In genomic region chr9:66919981-66920380, GRCm38 (mm10) we compare ENCODE assay signal across 8 mouse cellular contexts. TPM values are rescaled to one million over a fixed set of nuclear protein-coding genes. Genes with fewer than 3 reads are reported as not detected.
DNase-seq lines count a peak whose midpoint lies in the region; ATAC-seq and TF ChIP-seq lines count a peak whose summit lies in the region.

No protein-coding gene starts in this region.

- no peaks in the 10 kb centered on the region for H3K27me3 ChIP-seq in kidney, embryonic 15.5 days
- H3K27me3 ChIP-seq in forebrain, embryonic 14.5 days (replicated peaks; ENCODE audit: control insufficient read depth, insufficient read depth, low read length), result no peaks in the 10 kb centered on the region
- no peaks in the 10 kb centered on the region for H3K27me3 ChIP-seq in limb, embryonic 12.5 days
- no peaks in the 10 kb centered on the region for H3K27me3 ChIP-seq in neural tube, embryonic 13.5 days

- intact Hi-C loops in left cerebral cortex, postnatal 10 days (cut with DNase I), result loop anchor here (10.0 kb wide), 1 partner anchor 55 kb away; no protein-coding TSS in a partner anchor

- no peaks in the 10 kb centered on the region for H3K36me3 ChIP-seq in kidney, embryonic 15.5 days
- H3K36me3 ChIP-seq in forebrain, embryonic 14.5 days (ENCODE audit: control insufficient read depth, insufficient read depth, low read length), result 0 out of 2 replicates have a peak, but pooled peaks cover 7% of the 10 kb centered on the region
- H3K36me3 ChIP-seq in limb, embryonic 12.5 days, result no peaks in the 10 kb centered on the region
- H3K36me3 ChIP-seq in neural tube, embryonic 13.5 days, result 0 out of 2 replicates have a peak, but pooled peaks cover 3% of the 10 kb centered on the region

- no peak for TF ChIP-seq CTCF in bone marrow, adult 2 months (IDR thresholded peaks at IDR 0.05; ENCODE audit: control insufficient read depth, insufficient read depth, low read length)

- no peak for TF ChIP-seq POLR2A in bone marrow, adult 2 months (IDR thresholded peaks at IDR 0.05; ENCODE audit: borderline replicate concordance, control insufficient read depth, low read depth, low read length)

- H3K4me3 ChIP-seq in kidney, embryonic 15.5 days (replicated peaks), result peak overlapping the region; percentile 95
- peak overlapping the region; percentile 61 for H3K4me3 ChIP-seq in bone marrow, adult 2 months (replicated peaks; ENCODE audit: control insufficient read depth, low read depth, low read length)
- H3K4me3 ChIP-seq in forebrain, embryonic 14.5 days (ENCODE audit: low read depth, low read length), result peak overlapping the region; percentile 82
- H3K4me3 ChIP-seq in limb, embryonic 12.5 days (replicated peaks), result peak overlapping the region; percentile 87
- peak overlapping the region; percentile 93 for H3K4me3 ChIP-seq in neural tube, embryonic 13.5 days

- H3K27ac ChIP-seq in kidney, embryonic 15.5 days, result peak overlapping the region; percentile 93
- no peak overlapping the region; the same call in 1 of the 2 replicates for H3K27ac ChIP-seq in bone marrow, adult 2 months (ENCODE audit: control insufficient read depth, insufficient read depth, low read depth, low read length, poor library complexity)
- peak overlapping the region; percentile 63 for H3K27ac ChIP-seq in forebrain, embryonic 14.5 days (ENCODE audit: low read depth, low read length)
- H3K27ac ChIP-seq in limb, embryonic 12.5 days, result peak overlapping the region; percentile 84
- peak overlapping the region; percentile 81 for H3K27ac ChIP-seq in neural tube, embryonic 13.5 days (replicated peaks)

- WGBS in kidney, embryonic 15.5 days, result under 1% methylated on average over 14 of the region's 14 CpGs
- WGBS in bone marrow, adult 2 months, result 2% methylated on average over 14 of the region's 14 CpGs
- WGBS in forebrain, embryonic 14.5 days, result under 1% methylated on average over 12 of the region's 14 CpGs
- 1% methylated on average over 14 of the region's 14 CpGs for WGBS in limb, embryonic 12.5 days
- WGBS in neural tube, embryonic 13.5 days, result 2% methylated on average over 14 of the region's 14 CpGs

- peak overlapping the region; percentile 79 for H3K4me2 ChIP-seq in kidney, embryonic 15.5 days
- peak overlapping the region; percentile 54 for H3K4me2 ChIP-seq in forebrain, embryonic 14.5 days (ENCODE audit: low read length)
- peak overlapping the region; percentile 84 for H3K4me2 ChIP-seq in limb, embryonic 12.5 days
- peak overlapping the region; percentile 87 for H3K4me2 ChIP-seq in neural tube, embryonic 13.5 days

- peaks cover 35% of the 10 kb centered on the region for H3K4me1 ChIP-seq in kidney, embryonic 15.5 days
- peaks cover 3% of the 10 kb centered on the region; the same call in 1 of the 2 replicates for H3K4me1 ChIP-seq in bone marrow, adult 2 months (ENCODE audit: control insufficient read depth, insufficient read depth, low read length)
- peaks cover 18% of the 10 kb centered on the region for H3K4me1 ChIP-seq in forebrain, embryonic 14.5 days (ENCODE audit: control insufficient read depth, insufficient read depth, low read length)
- peaks cover 21% of the 10 kb centered on the region for H3K4me1 ChIP-seq in limb, embryonic 12.5 days (replicated peaks)
- H3K4me1 ChIP-seq in neural tube, embryonic 13.5 days (replicated peaks), result peaks cover 43% of the 10 kb centered on the region

- H3K9me3 ChIP-seq in kidney, embryonic 15.5 days (replicated peaks), result no peaks in the 10 kb centered on the region
- no peaks in the 10 kb centered on the region for H3K9me3 ChIP-seq in forebrain, embryonic 14.5 days (replicated peaks; ENCODE audit: control insufficient read depth, low read length)
- H3K9me3 ChIP-seq in limb, embryonic 12.5 days, result no peaks in the 10 kb centered on the region
- no peaks in the 10 kb centered on the region for H3K9me3 ChIP-seq in neural tube, embryonic 13.5 days

- DNase-seq in kidney, adult 18-20 months, result no peak
- peak; percentile 55 for DNase-seq in forebrain, embryonic 14.5 days (ENCODE audit: low spot score)
- no peak for DNase-seq in adrenal gland, postnatal 4 days (ENCODE audit: low spot score in 2 of 2)
- no peak for DNase-seq in left cerebral cortex, postnatal 10 days (ENCODE audit: extremely low spot score in 1 of 2, low spot score in 2 of 2)

- ATAC-seq in kidney, embryonic 15.5 days (replicated peaks; ENCODE audit: low FRiP score), result peak; percentile 41
- peak; percentile 52 for ATAC-seq in forebrain, embryonic 14.5 days
- 0 out of 2 replicates have a peak, but pooled peaks have one; percentile 32 for ATAC-seq in limb, embryonic 12.5 days (ENCODE audit: insufficient number of reproducible peaks, insufficient read depth, low FRiP score, low TSS enrichment, low read depth)
- peak; percentile 57 for ATAC-seq in neural tube, embryonic 13.5 days (ENCODE audit: low read depth)

- peak overlapping the region; percentile 37; the same call in 1 of the 2 replicates for H3K9ac ChIP-seq in kidney, embryonic 15.5 days
- H3K9ac ChIP-seq in forebrain, embryonic 14.5 days (ENCODE audit: low read length), result peak overlapping the region; percentile 46
- H3K9ac ChIP-seq in limb, embryonic 12.5 days (replicated peaks), result peak overlapping the region; percentile 45; the same call in 1 of the 2 replicates
- peak overlapping the region; percentile 71 for H3K9ac ChIP-seq in neural tube, embryonic 13.5 days

RNA-seq across cellular contexts. Expression of gene Rab8b, which starts 0.5 kb away (rescaled TPM):
- polyA plus RNA-seq in kidney, embryonic 15.5 days (2015; fragmentation: Nextera tagmentation; extraction: Ambion mirVana), result 24.4 and 26.4 TPM in 2 replicates
- 22.5 and 25.3 TPM in 2 replicates for polyA plus RNA-seq in bone marrow, adult 2 months (2011; ENCODE audit: insufficient read depth, insufficient read length, low replicate concordance, missing spikeins)
- 15.3 and 22.4 TPM in 2 replicates for polyA plus RNA-seq in forebrain, embryonic 14.5 days (2014; fragmentation: Nextera tagmentation; extraction: Ambion mirVana)
- polyA plus RNA-seq in limb, embryonic 12.5 days (2016; fragmentation: Nextera tagmentation; extraction: Ambion mirVana), result 16.9 and 17.8 TPM in 2 replicates
- 30.5 and 36.5 TPM in 2 replicates for polyA plus RNA-seq in neural tube, embryonic 13.5 days (2015; fragmentation: Nextera tagmentation; extraction: Ambion mirVana)
- total RNA-seq in adrenal gland, postnatal 4 days (2021), result 10 to 100 TPM; 27.5 to 28.2 TPM
- total RNA-seq in left cerebral cortex, postnatal 10 days (2021), result 10 to 100 TPM; 21.8 TPM

RNA-seq across cellular contexts. Expression of gene Rps27l, which starts 25.9 kb away (rescaled TPM):
- polyA plus RNA-seq in kidney, embryonic 15.5 days (2015; fragmentation: Nextera tagmentation; extraction: Ambion mirVana), result 708 and 821 TPM in 2 replicates
- polyA plus RNA-seq in bone marrow, adult 2 months (2011; ENCODE audit: insufficient read depth, insufficient read length, low replicate concordance, missing spikeins), result 99.8 and 183 TPM in 2 replicates
- polyA plus RNA-seq in forebrain, embryonic 14.5 days (2014; fragmentation: Nextera tagmentation; extraction: Ambion mirVana), result 357 and 434 TPM in 2 replicates
- polyA plus RNA-seq in limb, embryonic 12.5 days (2016; fragmentation: Nextera tagmentation; extraction: Ambion mirVana), result 723 and 758 TPM in 2 replicates
- 341 and 348 TPM in 2 replicates for polyA plus RNA-seq in neural tube, embryonic 13.5 days (2015; fragmentation: Nextera tagmentation; extraction: Ambion mirVana)
- 100 to 1,000 TPM; 301 to 308 TPM for total RNA-seq in adrenal gland, postnatal 4 days (2021)
- 10 to 100 TPM; 41.6 to 49.4 TPM for total RNA-seq in left cerebral cortex, postnatal 10 days (2021)

RNA-seq across cellular contexts. Expression of gene Lactb, which starts 55.3 kb away (rescaled TPM):
- polyA plus RNA-seq in kidney, embryonic 15.5 days (2015; fragmentation: Nextera tagmentation; extraction: Ambion mirVana), result 14.4 and 17.4 TPM in 2 replicates
- 8.1 and 8.6 TPM in 2 replicates for polyA plus RNA-seq in bone marrow, adult 2 months (2011; ENCODE audit: insufficient read depth, insufficient read length, low replicate concordance, missing spikeins)
- polyA plus RNA-seq in forebrain, embryonic 14.5 days (2014; fragmentation: Nextera tagmentation; extraction: Ambion mirVana), result 9.8 and 10.2 TPM in 2 replicates
- polyA plus RNA-seq in limb, embryonic 12.5 days (2016; fragmentation: Nextera tagmentation; extraction: Ambion mirVana), result 7.4 and 8.2 TPM in 2 replicates
- polyA plus RNA-seq in neural tube, embryonic 13.5 days (2015; fragmentation: Nextera tagmentation; extraction: Ambion mirVana), result 11.4 and 13.3 TPM in 2 replicates
- total RNA-seq in adrenal gland, postnatal 4 days (2021), result 10 to 100 TPM; 14.5 TPM
- total RNA-seq in left cerebral cortex, postnatal 10 days (2021), result 10 to 100 TPM; 17.5 to 18.6 TPM
